Mouse (Mus musculus) mature B cell (primary cell): ENCODE results near the gene Enpp4.

Experiments
- in situ Hi-C: fragments of 300-500 bp; cut with MboI; formaldehyde crosslinking; loops from 2 replicates; pipeline ENCODE4 v1.14.3; 2019

Gene Enpp4

GRCm38 (mm10) chr17:44105287-44106138 is at the start of gene Enpp4:
Enpp4 (minus strand) TSS chr17:44105809.
- in situ Hi-C loops, result no loop called here

DNA sequence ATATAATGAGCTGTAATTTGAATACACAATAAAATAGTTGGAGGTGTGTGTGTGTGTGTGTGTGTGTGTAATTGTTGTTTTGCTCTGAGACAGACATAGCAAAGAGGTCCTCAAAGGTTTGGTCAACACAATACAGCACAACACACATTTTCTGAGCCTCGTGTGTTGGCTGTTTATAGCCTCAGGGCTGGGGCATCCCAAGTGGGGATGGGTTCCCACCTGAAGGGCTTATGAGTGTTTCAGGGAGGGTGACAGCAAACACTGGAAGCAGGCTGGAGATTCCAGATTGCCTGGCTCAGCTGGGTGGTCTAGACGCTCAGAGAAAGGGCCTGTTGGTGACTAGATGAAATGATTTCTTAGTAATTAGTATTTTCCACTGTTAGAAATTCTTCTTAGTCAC is 49.6 kb upstream of the Enpp4 start:
- in situ Hi-C loops, result no loop called here

DNA sequence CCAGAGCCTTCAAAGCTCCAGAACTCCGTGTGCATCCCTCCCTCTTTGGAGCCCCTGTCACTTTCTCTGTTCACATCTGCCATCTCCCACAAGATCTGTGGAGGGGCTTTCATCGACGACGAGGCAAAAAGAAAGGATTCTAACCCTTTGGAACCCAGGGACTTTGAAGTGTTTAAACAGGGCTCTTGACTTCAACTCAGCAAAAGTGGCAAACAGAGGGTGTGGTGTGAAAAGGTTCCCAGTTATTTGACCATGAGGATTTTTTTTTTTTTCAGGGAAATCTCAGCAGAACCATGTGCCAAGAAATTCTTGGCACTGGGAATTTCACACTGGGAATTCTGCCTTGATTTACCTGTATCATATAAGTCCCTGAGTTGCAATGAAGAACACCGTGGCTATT is 48.3 kb upstream of the Enpp4 start:
- in situ Hi-C loops, result no loop called here

GRCm38 (mm10) chr17:44151889-44152288 is 46.3 kb upstream of the Enpp4 start:
- in situ Hi-C loops, result no loop called here

GRCm38 (mm10) chr17:44151130-44151529 is 45.5 kb upstream of the Enpp4 start:
- in situ Hi-C loops, result no loop called here

GRCm38 (mm10) chr17:44148109-44148846 is 42.7 kb upstream of the Enpp4 start:
- in situ Hi-C loops, result no loop called here

DNA sequence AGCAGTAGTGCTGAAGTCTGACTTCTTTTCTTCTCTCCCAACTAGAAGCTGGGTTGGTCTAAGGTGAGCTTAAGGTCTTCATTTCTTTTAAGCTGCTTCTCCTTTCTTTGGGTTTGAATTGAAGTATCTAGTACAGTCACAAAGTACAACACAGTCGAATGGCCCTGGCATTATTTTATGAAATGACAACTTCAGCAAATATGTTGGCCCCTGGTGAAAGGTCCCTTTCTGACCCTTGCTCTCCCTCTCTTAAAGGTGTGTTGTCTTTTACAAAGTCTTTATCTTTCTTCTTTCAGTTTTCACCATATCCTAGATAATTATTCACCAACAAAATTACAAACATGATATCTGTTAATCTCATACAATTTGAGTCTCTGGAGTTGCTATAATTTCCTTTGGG is 40.2 kb upstream of the Enpp4 start:
- in situ Hi-C loops, result no loop called here

DNA sequence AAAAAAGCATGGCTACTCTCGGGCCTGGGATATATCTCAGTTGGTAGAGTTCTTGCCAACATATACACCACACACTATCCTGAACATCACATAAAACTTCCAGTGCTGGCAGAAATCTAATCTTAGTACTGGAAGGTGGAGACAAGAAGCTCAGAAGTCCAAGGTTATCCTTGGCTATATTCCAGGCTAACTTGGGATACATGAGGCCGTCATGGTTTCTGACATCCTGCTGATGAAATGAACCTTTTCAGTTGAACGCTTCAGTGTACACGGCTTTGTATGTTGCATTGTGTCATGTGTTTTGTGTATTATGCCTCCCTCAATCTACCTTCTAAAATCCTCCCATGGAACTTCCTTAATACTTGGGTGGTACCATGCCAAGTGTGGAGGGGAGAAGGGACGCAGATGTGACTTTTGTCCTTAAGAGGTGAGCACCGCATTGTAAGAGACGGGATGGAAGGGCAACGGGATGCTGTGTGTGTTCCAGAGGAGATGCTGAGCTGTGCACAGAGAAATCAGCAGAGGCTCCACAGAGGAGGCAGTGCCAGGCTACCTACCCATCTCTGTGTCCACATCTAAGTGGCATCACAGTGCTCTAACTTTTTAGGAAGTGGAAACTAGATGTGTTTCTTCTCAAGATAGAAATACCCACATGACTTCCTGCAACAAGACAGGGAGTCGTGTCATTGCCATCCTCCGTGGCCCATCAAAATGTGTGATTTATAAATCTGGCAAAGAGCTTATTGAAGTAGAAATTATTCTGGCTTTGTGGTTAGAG is 31.4 kb upstream of the Enpp4 start:
- in situ Hi-C loops, result no loop called here

DNA sequence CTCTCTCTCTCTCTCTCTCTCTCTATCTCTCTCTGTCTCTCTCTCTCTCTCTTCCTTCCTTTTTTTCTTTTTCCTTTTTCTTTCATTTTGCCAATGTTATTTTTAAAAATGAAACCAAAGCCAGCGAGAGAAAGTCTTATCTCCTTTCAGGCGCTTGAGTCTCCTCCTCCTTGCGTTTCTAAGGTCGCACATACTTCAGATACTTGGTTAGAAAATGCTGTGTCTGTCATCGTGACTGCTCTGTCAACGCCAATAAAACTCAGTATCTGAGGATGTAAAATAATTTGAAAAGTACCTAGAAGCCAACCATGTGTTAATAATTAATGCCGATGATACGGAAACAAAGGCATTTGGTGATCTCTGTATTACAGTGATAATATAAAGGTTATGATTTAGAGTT is 30.4 kb upstream of the Enpp4 start:
- in situ Hi-C loops, result no loop called here

GRCm38 (mm10) chr17:44134545-44134944 is 28.9 kb upstream of the Enpp4 start:
- in situ Hi-C loops, result no loop called here

DNA sequence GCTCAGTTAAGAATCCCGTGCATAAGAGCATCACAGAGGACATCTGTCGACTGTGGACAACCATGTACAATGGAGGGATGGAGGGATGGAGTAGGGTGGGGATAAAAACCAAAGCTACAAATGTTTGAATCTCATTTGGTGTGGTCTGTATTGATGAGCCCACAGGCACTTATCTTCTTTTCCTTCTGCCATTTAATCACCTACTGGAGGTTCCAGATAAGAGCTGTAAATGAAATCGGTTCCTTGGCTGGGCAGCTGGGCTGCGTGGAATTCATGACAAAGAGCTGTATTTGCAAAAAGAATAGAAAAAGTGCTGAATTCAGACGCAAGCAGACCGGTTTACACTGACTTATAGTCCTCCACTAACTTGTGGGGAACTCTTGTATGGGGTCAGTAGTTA is 28.5 kb upstream of the Enpp4 start:
- in situ Hi-C loops, result no loop called here

DNA sequence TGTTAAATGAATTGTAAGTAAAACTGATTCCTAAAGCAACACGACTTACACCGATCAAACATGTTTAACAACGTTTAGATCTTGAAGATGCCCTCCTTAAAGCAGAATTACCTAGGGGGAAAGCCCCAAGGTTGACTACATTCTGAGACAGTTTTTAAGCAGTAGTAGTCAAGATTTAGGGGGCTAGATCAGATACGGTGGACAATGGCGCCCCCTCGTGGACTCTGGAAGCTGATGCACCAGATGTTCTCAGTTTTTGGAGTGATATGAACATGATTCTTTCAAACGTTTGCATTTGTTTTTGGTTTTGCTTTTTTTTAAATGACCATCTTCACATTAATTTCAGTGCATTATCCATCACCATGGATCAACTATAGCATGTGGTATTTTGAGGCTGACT is 24.8 kb upstream of the Enpp4 start:
- in situ Hi-C loops, result no loop called here

GRCm38 (mm10) chr17:44129092-44129750 is 23.6 kb upstream of the Enpp4 start:
- in situ Hi-C loops, result no loop called here

GRCm38 (mm10) chr17:44121366-44122100 is 15.9 kb upstream of the Enpp4 start:
- in situ Hi-C loops, result no loop called here

DNA sequence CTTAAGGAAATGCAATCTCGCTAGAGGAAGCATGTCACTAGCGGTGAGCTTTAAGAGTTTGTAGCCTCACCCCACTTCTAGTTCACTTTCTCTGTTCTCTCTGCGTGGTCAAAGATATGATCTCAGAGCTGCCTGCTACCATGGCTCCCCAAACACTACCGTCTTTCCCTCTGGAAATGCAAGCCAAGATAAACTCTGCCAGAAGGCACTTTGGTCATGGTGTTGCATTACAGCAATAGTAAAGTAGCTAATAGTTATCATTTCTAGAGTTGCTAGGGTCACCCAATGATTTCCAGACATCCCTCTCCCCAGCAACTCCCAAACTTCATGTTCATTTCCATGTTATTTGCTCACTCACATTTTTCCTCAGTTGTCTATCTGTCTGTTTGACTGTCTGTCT is 12.6 kb upstream of the Enpp4 start:
- in situ Hi-C loops, result no loop called here

- in situ Hi-C loops, result no loop called here
Measured at GRCm38 (mm10) chr17:44117721-44118120, 12.1 kb upstream of the Enpp4 start.

DNA sequence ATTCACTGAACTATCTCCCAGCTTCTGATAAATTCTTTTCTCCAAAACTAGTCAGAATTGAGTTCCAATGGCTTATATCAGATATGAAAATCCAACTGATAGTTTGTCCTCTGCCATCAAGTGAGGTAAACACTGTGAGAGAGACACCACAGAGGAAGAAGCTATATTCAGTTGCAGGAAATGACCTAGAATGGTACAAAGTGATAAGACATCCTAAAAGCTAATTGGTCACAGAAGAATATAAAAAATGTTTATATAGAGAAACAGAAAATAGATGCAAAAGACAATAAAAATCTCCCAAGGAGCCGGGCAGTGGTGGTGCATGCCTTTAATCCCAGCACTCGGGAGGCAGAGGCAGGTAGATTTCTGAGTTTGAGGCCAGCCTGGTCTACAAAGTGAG is 11.0 kb upstream of the Enpp4 start:
- in situ Hi-C loops, result no loop called here

DNA sequence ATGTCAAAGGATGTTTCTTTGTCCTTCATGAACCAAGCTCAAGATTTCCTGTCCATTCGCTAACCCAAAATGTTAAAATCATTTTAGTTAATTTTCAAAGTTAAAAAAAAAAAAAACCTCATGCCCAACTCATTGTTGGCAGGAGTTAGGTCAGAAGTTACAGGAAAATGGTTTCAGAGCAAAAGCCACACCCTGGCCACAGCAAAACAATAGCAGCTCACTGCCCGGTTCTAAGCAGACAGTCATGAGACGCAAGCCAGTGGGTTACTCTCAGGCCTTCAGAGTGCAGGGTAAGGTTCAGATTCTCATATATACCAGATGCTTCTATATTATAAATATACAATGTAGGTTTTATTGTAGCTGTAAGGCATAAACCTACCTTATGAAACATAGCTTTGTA is 2.7 kb upstream of the Enpp4 start:
- in situ Hi-C loops, result no loop called here

GRCm38 (mm10) chr17:44101961-44102360 is 3.6 kb downstream of the Enpp4 start:
- in situ Hi-C loops, result no loop called here

DNA sequence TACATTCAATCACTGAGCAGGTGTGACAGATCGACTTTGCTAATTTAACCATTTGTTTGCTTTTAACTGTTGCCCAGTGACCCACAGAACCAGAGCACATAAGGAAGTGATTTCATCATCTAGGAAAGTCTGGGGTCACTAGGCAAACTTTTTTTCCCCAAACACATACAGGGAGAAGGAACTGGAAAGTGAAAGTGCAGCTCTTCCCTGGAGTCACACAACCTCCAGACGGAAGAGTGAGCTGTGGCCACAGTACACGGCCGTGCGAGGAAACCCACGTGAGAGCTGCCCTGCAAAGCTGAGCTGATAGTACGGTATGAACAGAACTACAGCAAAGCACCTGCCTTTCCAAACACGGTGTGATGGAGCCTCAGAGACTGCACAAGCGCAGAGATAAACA is 4.7 kb downstream of the Enpp4 start:
- in situ Hi-C loops, result no loop called here

DNA sequence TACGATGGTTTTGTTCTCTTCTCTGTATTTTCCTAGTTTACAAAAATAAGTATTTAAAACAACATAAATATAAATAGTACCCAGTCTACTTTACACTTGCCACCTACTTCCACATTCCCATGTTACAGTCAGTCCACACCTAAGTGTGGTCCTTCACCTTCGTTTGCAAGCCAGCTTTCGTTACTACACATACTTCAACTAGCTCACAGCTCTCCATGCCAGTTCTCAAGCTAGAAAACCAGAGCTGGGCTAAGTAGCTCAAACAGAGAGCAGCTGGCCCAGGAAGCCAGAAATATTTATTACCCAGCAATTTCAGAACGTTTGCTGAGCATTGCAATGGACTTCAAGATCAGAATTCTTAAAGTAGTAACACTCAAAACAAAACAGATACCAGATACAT is 5.1 kb downstream of the Enpp4 start:
- in situ Hi-C loops, result no loop called here
